Mouse (Mus musculus): ENCODE measurements at regions not wholly inside any gene's neighbourhood (a gene's known extent, or its start where the extent isn't known, plus 50 kb on each side); places are given as distances from the start of the nearest gene placed in this dataset.

- no peak for TF ChIP-seq CTCF (IDR thresholded peaks at IDR 0.05; ENCODE audit: low read depth, low read length)
- no peak for TF ChIP-seq POLR2A (IDR thresholded peaks at IDR 0.05; ENCODE audit: borderline replicate concordance, low read depth, low read length)
These were observed 222.1 kb upstream of the Serp2 start for GRCm38 (mm10) chr14:76778541-76779399.

Data from bone marrow macrophage, adult 2 months (primary cell).